Mouse (Mus musculus) urinary bladder, postnatal 25 days (tissue): ENCODE measurements around the gene Pdcd11.
A peak's percentile ranks its signal among the peaks of the same experiment; 100 is the strongest.

Experiments used
- DNase-seq: peaks from one replicate; pipeline ENCODE4 v3.0.0; 2022; ENCODE audit warnings: low spot score

Pdcd11 gene

GRCm38 (mm10) chr19:47090550-47091156 lies at the start of gene Pdcd11, which contains the start of gene Usmg5:
Pdcd11 (plus strand) TSS chr19:47090768.
Usmg5 (minus strand) TSS chr19:47090647.
- peak; percentile 94 for DNase-seq

GRCm38 (mm10) chr19:47043608-47044007 lies 47.0 kb upstream of the Pdcd11 start:
- DNase-seq = no peak

GRCm38 (mm10) chr19:47046343-47046742 lies 44.2 kb upstream of the Pdcd11 start:
- DNase-seq = no peak

- no peak for DNase-seq
Measured at GRCm38 (mm10) chr19:47047236-47047833, 43.2 kb upstream of the Pdcd11 start.

- DNase-seq = no peak
Measured at GRCm38 (mm10) chr19:47049061-47049460, 41.5 kb upstream of the Pdcd11 start.

GRCm38 (mm10) chr19:47049840-47050239 lies 40.7 kb upstream of the Pdcd11 start:
- DNase-seq = no peak

GRCm38 (mm10) chr19:47050271-47051032 lies 40.1 kb upstream of the Pdcd11 start, which contains the start of gene Pcgf6:
Pcgf6 (minus strand) TSS chr19:47050906.
- DNase-seq = peak; percentile 75

- no peak for DNase-seq
Measured at GRCm38 (mm10) chr19:47052927-47053326, 37.6 kb upstream of the Pdcd11 start.

- DNase-seq = no peak
Measured at GRCm38 (mm10) chr19:47053471-47053870, 37.1 kb upstream of the Pdcd11 start.

- no peak for DNase-seq
Measured at GRCm38 (mm10) chr19:47057684-47058083, 32.9 kb upstream of the Pdcd11 start.

- DNase-seq = no peak
Measured at GRCm38 (mm10) chr19:47065860-47066259, 24.7 kb upstream of the Pdcd11 start.

GRCm38 (mm10) chr19:47067096-47067882 lies 23.3 kb upstream of the Pdcd11 start, which contains the start of gene Taf5:
Taf5 (plus strand) TSS chr19:47067746.
- DNase-seq = peak; percentile 95

GRCm38 (mm10) chr19:47067924-47068611 lies 22.5 kb upstream of the Pdcd11 start:
- DNase-seq = peak; percentile 72

GRCm38 (mm10) chr19:47088226-47088625 lies 2.3 kb upstream of the Pdcd11 start:
- no peak for DNase-seq

GRCm38 (mm10) chr19:47089718-47090525 lies 646 bp upstream of the Pdcd11 start:
- no peak for DNase-seq

- no peak for DNase-seq
Measured at GRCm38 (mm10) chr19:47101080-47101479, 10.5 kb downstream of the Pdcd11 start.

GRCm38 (mm10) chr19:47104641-47105271 lies 14.2 kb downstream of the Pdcd11 start:
- no peak for DNase-seq

- no peak for DNase-seq
Measured at GRCm38 (mm10) chr19:47118634-47119033, 28.1 kb downstream of the Pdcd11 start.

- DNase-seq = no peak
Measured at GRCm38 (mm10) chr19:47121054-47121453, 30.5 kb downstream of the Pdcd11 start.

GRCm38 (mm10) chr19:47122802-47123201 lies 32.2 kb downstream of the Pdcd11 start:
- no peak for DNase-seq
